Mouse (Mus musculus): Measurements from ENCODE around the gene Sphkap. TPM values are rescaled to one million over a fixed set of nuclear protein-coding genes. Genes with fewer than 3 reads are reported as not detected.

Gene Sphkap
- polyA plus RNA-seq, 1 experiment from 2014 or later = not detected

GRCm38 (mm10) chr1:83406882-83407549, 984 bp downstream of the Sphkap start:
- Histone ChIP-seq H3K9ac (replicated peaks) (no peak overlapping the region), H3K4me3 (ENCODE audit: low read depth, low read length) (no peak overlapping the region), H3K27ac (ENCODE audit: low read depth) (no peak overlapping the region), H3K27me3 (ENCODE audit: insufficient read depth, low read length) (peaks cover 3% of the 10 kb centered on the region; the same call in 1 of the 2 replicates), H3K9me3 (ENCODE audit: low read length) (no peaks in the 10 kb centered on the region), H3K4me2 (ENCODE audit: low read depth, low read length) (no peak overlapping the region), H3K4me1 (ENCODE audit: insufficient read depth) (no peaks in the 10 kb centered on the region), H3K36me3 (replicated peaks; ENCODE audit: insufficient read depth, low read length) (no peaks in the 10 kb centered on the region)
- ATAC-seq = no peak
- 4% methylated on average over 8 of the region's 8 CpGs for WGBS (ENCODE audit: insufficient replicate concordance)
- DNase-seq = no peak
- TF ChIP-seq EP300 (IDR thresholded peaks at IDR 0.05; ENCODE audit: low read depth) (no peak), CTCF (IDR thresholded peaks at IDR 0.05; ENCODE audit: low read depth) (no peak)

GRCm38 (mm10) chr1:83401079-83401478, 6.9 kb downstream of the Sphkap start:
- no peak for TF ChIP-seq CTCF (IDR thresholded peaks at IDR 0.05; ENCODE audit: low read depth)
- TF ChIP-seq EP300 (IDR thresholded peaks at IDR 0.05; ENCODE audit: low read depth) = no peak
- 78% methylated on average over 1 of the region's 1 CpGs for WGBS (ENCODE audit: insufficient replicate concordance)

GRCm38 (mm10) chr1:83396284-83396683, 11.7 kb downstream of the Sphkap start:
- H3K4me3 ChIP-seq (ENCODE audit: low read depth, low read length) = no peak overlapping the region
- H3K36me3 ChIP-seq (replicated peaks; ENCODE audit: insufficient read depth, low read length) = no peaks in the 10 kb centered on the region
- no peaks in the 10 kb centered on the region for H3K4me1 ChIP-seq (ENCODE audit: insufficient read depth)
- ATAC-seq (no peak), DNase-seq (no peak)
- H3K27ac ChIP-seq (ENCODE audit: low read depth) = no peak overlapping the region
- 75% methylated on average over 2 of the region's 2 CpGs for WGBS (ENCODE audit: insufficient replicate concordance)
- H3K9me3 ChIP-seq (ENCODE audit: low read length) = no peaks in the 10 kb centered on the region
- TF ChIP-seq EP300 (IDR thresholded peaks at IDR 0.05; ENCODE audit: low read depth) (no peak), CTCF (IDR thresholded peaks at IDR 0.05; ENCODE audit: low read depth) (no peak)
- H3K9ac ChIP-seq (replicated peaks) = no peak overlapping the region
- H3K4me2 ChIP-seq (ENCODE audit: low read depth, low read length) = no peak overlapping the region
- H3K27me3 ChIP-seq (ENCODE audit: insufficient read depth, low read length) = no peaks in the 10 kb centered on the region

More at GRCm38 (mm10) chr1:83401079-83401478, 6.9 kb downstream of the Sphkap start:
- ATAC-seq (no peak), DNase-seq (no peak)
- Histone ChIP-seq H3K4me2 (ENCODE audit: low read depth, low read length) (no peak overlapping the region), H3K27ac (ENCODE audit: low read depth) (no peak overlapping the region), H3K9me3 (ENCODE audit: low read length) (no peaks in the 10 kb centered on the region), H3K9ac (replicated peaks) (no peak overlapping the region), H3K4me3 (ENCODE audit: low read depth, low read length) (no peak overlapping the region), H3K4me1 (ENCODE audit: insufficient read depth) (no peaks in the 10 kb centered on the region), H3K27me3 (ENCODE audit: insufficient read depth, low read length) (no peaks in the 10 kb centered on the region), H3K36me3 (replicated peaks; ENCODE audit: insufficient read depth, low read length) (no peaks in the 10 kb centered on the region)

- no peak overlapping the region for H3K27ac ChIP-seq (ENCODE audit: low read depth)
- 59% methylated on average over 5 of the region's 5 CpGs for WGBS (ENCODE audit: insufficient replicate concordance)
These were observed 12.4 kb downstream of the Sphkap start for GRCm38 (mm10) chr1:83395559-83395958.

GRCm38 (mm10) chr1:83389419-83389818, 18.6 kb downstream of the Sphkap start:
- no peaks in the 10 kb centered on the region for H3K36me3 ChIP-seq (replicated peaks; ENCODE audit: insufficient read depth, low read length)
- WGBS (ENCODE audit: insufficient replicate concordance) = 67% methylated on average over 4 of the region's 4 CpGs
- TF ChIP-seq EP300 (IDR thresholded peaks at IDR 0.05; ENCODE audit: low read depth) (no peak), CTCF (IDR thresholded peaks at IDR 0.05; ENCODE audit: low read depth) (no peak)
- H3K4me2 ChIP-seq (ENCODE audit: low read depth, low read length) = no peak overlapping the region
- DNase-seq = no peak
- no peaks in the 10 kb centered on the region for H3K4me1 ChIP-seq (ENCODE audit: insufficient read depth)
- H3K4me3 ChIP-seq (ENCODE audit: low read depth, low read length) = no peak overlapping the region
- no peak overlapping the region for H3K27ac ChIP-seq (ENCODE audit: low read depth)
- no peaks in the 10 kb centered on the region for H3K9me3 ChIP-seq (ENCODE audit: low read length)
- no peak for ATAC-seq
- no peak overlapping the region for H3K9ac ChIP-seq (replicated peaks)
- H3K27me3 ChIP-seq (ENCODE audit: insufficient read depth, low read length) = no peaks in the 10 kb centered on the region

More at GRCm38 (mm10) chr1:83395559-83395958, 12.4 kb downstream of the Sphkap start:
- H3K36me3 ChIP-seq (replicated peaks; ENCODE audit: insufficient read depth, low read length) = no peaks in the 10 kb centered on the region
- no peaks in the 10 kb centered on the region for H3K9me3 ChIP-seq (ENCODE audit: low read length)
- no peak for ATAC-seq
- H3K4me1 ChIP-seq (ENCODE audit: insufficient read depth) = no peaks in the 10 kb centered on the region
- H3K27me3 ChIP-seq (ENCODE audit: insufficient read depth, low read length) = no peaks in the 10 kb centered on the region
- H3K9ac ChIP-seq (replicated peaks) = no peak overlapping the region
- DNase-seq = no peak
- H3K4me3 ChIP-seq (ENCODE audit: low read depth, low read length) = no peak overlapping the region
- no peak overlapping the region for H3K4me2 ChIP-seq (ENCODE audit: low read depth, low read length)
- TF ChIP-seq CTCF (IDR thresholded peaks at IDR 0.05; ENCODE audit: low read depth) (no peak), EP300 (IDR thresholded peaks at IDR 0.05; ENCODE audit: low read depth) (no peak)

- WGBS (ENCODE audit: insufficient replicate concordance) = 51% methylated on average over 1 of the region's 1 CpGs
- Histone ChIP-seq H3K27ac (ENCODE audit: low read depth) (no peak overlapping the region), H3K27me3 (ENCODE audit: insufficient read depth, low read length) (no peaks in the 10 kb centered on the region), H3K36me3 (replicated peaks; ENCODE audit: insufficient read depth, low read length) (no peaks in the 10 kb centered on the region), H3K4me1 (ENCODE audit: insufficient read depth) (no peaks in the 10 kb centered on the region), H3K9ac (replicated peaks) (no peak overlapping the region), H3K9me3 (ENCODE audit: low read length) (no peaks in the 10 kb centered on the region), H3K4me3 (ENCODE audit: low read depth, low read length) (no peak overlapping the region), H3K4me2 (ENCODE audit: low read depth, low read length) (no peak overlapping the region)
- DNase-seq (no peak), ATAC-seq (no peak)
- TF ChIP-seq CTCF (IDR thresholded peaks at IDR 0.05; ENCODE audit: low read depth) (no peak), EP300 (IDR thresholded peaks at IDR 0.05; ENCODE audit: low read depth) (no peak)
These were observed 30.6 kb downstream of the Sphkap start for GRCm38 (mm10) chr1:83377404-83377803.
